Mouse (Mus musculus): ENCODE data around the gene Rtraf.

Rtraf gene

DNA sequence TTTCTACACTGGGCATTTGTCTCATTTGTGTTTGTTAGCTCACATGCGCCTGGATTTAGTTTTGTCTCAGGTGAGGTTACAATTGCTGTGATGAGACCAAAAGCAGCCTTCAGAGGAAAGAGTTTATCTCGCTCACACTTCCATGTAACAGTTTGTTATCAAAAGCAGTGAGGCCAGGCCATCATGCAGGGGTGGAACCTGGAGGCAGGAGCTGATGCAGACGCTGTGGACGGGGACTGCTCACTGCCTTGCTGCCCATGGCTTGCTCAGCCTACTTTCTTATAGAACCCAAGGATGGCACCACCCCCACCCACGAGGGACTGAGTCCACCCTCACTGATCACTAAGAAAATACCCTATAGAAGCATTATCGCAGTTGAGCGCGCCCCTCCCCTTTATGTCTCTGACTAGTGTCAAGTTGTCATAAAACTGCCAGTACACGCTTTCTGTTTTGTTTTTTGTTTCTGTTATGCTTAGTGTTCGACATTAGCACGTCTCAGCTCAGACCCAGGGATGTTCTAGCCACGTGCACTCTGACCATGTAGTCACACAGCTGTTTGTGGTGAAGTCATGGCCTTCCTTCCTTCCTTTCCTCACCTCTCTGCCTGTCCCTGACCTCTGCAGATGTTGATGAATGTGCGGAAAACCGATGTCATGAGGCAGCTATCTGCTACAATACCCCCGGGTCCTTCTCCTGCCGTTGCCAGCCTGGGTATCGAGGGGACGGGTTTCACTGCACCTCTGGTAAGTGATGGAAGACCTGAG is 26.9 kb downstream of the Rtraf start:
- no peak for DNase-seq

DNA sequence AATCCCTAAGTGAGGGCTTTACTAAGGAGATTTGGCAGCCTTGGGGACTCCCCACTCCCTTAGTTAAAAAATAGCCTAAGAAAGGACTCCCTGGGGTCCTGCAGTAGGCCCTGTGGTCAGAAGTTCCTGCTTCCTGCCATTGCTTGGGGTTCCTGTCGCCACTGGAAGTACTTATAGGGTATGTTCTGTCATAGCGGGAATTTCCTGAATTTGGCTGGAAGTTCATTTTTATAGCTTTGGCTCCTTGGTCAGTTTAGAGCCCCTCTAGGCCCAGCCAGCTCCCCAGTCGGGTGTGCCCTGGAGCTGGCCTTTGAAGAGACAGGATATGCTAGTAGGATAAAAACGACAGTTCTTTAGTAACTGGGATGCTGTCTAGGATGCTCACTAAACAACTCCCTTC is 28.7 kb downstream of the Rtraf start:
- DNase-seq: no peak

DNA sequence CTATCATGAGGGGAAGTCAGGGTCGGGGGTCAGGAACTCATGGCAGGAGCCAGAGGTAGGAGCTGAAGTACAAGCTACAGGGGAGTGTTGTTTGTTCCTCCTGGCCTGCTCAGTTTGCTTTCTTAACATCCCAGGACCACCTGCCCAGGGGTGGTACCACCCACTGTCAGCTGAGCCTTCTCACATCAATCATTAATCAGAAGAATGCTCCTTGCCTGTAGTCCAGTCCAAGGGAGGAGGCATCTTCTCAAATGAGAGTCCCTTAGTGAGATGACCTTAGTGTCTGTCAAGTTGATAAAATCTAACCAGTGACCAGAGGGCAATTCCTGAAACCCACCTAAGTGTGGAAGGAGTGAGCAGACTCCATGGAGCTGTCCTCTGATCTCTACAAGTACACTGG is 35.2 kb downstream of the Rtraf start:
- no peak for DNase-seq

DNA sequence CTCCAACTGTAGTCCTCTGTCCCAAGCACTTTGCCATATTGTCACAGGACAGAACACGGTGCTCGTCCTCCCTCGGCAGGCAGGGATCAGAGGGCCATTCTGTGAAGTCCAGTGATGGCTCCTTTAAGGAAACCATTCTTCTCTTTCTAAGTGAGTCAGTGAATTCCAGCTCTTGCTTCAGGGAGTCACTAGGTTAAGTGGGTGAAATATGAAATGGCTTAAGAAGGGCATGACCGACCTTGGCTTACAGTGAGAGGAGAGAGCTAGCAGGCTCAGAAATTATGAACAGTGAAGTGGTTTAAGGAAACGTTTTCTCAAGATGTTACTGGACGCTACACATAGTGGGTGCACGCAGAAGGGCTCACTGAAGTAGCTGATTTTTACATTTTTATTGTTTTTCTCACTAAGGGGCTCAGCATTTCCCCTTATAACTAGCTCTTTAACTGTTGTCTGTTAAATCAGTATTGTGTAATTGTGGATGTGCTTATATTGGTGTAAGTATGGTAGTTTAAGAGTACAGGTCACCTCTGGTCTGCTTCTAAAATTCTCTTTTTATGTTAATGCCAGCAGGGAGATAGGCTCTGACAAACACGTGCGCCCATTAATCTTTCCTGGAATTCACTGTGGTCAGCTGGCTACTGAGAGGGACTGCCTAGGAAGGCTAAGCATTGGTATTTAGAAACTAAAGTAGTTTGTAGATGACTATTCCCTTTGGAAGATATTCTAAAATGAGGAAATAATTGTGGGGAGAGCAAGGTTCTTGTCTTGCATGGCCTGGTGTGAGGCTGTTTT is 37.6 kb downstream of the Rtraf start:
- no peak for DNase-seq

DNA sequence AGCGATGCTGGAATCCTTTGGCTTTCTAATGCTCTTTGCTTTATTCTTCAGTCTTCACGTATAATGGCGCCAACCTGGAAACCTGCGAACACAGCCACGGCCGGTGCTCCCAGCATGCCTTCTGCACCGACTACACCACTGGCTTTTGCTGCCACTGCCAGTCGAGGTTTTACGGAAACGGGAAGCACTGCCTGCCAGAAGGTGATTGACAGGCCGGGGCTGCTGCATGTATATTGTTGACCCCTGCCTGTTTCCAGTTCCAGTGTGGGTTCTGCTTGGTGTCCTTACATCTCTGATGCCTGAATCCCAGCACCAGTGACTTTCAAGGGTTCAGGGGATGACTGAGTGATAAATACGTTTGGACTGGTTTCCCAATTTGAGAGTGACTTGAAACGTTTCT is 45.7 kb downstream of the Rtraf start:
- DNase-seq: no peak

DNA sequence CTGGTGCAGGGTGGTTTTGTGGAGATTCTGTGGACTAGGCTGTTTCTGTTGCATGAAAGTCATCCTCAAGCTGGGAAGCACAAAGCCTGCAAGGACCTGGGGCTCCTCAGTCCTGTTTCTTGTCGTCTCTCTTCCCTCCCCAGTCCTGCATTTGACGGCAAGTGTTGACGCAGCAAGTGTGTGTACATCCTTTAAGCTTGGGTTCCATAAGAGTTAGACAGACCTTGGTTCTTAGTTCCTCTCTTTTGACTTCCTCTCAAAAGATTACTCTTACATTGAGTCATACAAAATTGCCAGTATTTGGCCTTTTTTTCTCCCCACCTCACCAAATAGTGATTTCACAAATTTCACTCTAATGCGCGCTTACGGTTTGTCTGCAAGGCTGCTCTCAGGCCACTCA is 46.3 kb downstream of the Rtraf start:
- DNase-seq: no peak

DNA sequence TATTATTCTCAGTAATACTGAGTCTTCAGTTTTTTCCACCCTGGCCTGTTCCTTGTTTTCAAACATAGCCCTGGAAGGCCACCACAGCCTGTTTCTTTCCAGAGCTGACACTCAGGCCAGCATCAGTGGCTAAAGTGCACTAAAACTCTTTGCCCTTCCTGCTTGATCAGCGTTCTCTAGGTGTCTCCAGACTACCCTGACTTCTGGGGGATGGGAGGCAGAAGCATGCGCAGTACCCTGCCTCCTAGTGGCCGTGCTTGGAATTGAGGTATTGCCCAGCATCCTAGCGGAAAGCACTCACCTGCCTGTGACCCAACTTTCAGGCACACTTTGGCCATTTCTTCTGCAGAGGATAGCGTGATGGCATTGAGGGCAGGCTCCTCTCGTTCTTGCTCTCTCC is 46.7 kb downstream of the Rtraf start:
- DNase-seq: peak; percentile 84

DNA sequence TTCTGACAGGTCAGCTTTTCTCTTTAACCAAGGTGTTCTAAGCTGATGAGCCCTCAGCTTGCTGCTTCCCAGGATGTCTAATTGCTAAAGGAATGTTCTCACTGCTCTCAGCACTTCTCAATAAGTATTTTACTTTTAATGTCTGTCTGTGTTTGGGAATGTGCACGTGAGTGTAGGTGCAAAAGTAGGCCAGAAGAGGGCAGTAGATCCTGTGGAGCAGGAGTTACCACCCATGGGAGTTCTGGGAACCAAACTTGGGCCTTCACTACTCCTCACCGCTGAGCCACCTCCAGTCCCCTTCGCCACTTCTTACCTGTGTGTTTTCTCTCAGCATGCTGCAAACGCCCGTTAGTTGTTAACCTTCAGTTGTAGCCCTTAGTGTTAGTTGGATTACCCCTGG is 47.4 kb downstream of the Rtraf start:
- DNase-seq: no peak

DNA sequence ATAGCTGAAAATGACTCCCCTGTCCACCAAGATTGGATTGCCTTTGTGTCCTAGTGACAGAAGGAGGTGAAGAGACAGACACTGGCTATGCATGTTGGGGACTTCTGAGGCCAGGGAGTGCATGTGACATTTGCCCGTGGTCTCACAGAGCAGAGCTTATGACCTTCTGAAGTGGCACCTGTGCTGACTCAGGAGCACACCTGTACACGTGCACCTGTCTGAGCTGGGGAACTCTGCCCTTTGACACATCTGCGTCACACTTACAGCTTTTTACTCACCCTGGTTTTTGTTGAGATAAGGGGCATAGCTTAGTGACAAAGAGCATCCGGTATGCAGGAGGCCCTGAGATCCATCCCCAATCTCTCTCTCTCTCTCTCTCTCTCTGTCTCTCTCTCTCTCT is 48.1 kb downstream of the Rtraf start:
- DNase-seq: no peak

DNA sequence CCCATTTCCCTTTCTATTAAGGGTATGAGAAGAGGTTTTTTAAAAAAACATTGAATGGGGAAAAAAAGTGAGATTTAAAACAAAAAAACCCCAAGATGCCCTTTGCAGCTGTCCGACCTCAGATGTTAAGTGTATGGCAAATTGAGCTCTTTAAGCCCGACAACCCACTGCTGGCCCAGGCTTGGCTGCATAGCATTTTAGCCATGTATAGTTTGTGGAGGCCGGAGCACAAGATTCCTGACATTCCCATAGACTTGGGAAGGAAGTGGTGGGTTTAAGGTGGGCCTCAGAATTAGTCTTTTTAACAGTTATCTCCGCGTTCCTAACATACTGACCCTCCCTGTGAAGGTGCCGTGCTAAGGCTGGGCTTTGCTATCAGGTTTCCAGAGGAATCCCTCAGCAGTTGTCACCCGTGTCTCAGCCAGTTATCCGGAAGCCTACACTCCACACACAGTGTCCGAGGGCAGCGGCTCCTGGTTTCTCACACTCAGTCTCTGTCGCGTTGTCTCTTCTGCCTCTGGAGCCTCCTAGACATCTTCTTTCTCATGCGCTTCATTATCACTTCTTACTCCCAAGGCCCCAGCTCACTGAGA is 49.5 kb downstream of the Rtraf start:
- no peak for DNase-seq

DNA sequence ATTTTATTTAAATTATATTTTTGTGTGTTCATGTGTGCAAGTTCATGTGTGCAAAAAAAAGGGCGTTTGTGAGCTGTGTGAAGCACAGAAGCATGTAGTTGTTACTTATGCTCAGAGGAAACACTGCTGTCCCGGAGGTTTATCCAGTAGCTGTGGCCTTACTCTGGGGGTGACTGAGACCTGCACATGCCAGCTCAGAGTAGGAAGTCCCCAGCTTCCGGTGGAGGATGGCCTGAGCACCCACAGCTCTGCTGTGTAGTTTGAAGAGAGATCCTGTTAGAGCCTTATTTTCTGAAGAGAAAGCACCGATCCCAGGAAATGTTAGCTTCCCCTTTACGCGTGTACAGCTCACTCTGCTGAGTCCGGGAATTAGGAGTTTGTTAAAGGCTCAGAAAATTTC is 52.5 kb downstream of the Rtraf start:
- no peak for DNase-seq

DNA sequence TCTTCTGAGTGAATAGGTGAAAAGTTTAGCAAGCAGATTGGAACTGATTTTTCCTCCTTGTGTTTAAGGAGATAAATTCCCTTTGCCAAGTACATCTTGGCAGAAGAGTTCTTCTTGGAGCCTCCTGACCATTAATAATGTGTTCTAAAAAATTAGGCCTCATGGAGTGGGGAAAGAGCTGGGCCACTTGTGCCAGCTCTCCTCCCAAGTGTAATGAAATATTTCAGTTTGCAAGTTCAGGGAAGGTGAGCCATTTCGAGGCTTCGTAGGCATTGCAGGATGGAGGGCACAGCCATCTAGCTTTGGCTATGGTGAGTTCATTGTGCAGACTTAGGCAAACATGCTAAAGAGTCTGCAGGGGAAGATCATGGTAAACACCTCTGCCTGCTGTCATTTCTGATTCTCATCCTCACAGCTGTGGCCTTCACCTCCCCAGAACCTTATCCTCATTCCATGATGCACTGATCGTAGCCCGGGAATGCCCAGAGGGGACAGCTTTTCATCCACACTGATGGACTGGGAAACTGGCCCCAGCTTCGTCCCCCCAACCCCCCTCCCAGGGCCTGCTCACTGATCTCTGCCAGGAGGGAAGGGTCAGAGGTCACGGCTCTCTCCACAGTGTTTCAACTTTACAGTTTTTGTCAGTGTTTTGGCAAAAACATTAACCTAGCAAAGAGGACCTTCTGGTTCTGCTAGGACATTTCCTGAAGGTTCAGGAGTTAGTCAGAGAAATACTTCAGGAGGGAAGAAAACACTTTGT is 54.0 kb downstream of the Rtraf start:
- DNase-seq: peak; percentile 54

DNA sequence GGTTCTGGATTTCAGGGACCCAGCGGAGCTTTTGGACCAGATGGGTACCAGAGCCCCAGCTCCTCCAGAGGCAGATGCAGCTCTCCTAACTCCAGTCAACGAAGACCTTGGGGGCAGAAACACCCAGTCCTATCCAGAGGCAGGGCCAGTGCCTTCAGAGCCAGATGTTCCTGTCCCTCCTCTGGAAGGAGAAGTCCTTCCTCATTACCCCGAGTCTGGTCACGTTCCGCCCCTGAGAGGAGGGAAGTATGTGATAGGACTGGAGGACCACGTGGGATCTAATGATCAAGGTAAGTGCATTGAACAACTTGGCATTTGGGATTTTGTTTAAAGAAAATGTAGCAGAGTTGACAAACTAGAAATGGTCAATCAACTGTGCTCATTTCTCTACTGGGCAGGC is 55.0 kb downstream of the Rtraf start:
- DNase-seq: no peak

DNA sequence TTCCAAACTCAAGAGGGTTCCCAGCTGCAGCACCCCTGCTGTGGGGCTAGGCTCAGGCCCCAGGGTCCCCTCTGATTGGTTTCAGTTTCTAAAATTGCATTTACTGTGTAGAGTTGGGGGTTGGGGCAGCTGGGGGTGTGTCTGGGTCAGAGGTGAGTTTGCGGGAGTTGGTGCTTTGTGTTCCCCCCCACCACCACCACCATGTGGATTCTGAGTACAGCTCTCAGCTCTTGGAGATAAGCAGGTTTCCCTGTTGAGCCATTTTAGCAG is 57.3 kb downstream of the Rtraf start:
- DNase-seq: no peak

DNA sequence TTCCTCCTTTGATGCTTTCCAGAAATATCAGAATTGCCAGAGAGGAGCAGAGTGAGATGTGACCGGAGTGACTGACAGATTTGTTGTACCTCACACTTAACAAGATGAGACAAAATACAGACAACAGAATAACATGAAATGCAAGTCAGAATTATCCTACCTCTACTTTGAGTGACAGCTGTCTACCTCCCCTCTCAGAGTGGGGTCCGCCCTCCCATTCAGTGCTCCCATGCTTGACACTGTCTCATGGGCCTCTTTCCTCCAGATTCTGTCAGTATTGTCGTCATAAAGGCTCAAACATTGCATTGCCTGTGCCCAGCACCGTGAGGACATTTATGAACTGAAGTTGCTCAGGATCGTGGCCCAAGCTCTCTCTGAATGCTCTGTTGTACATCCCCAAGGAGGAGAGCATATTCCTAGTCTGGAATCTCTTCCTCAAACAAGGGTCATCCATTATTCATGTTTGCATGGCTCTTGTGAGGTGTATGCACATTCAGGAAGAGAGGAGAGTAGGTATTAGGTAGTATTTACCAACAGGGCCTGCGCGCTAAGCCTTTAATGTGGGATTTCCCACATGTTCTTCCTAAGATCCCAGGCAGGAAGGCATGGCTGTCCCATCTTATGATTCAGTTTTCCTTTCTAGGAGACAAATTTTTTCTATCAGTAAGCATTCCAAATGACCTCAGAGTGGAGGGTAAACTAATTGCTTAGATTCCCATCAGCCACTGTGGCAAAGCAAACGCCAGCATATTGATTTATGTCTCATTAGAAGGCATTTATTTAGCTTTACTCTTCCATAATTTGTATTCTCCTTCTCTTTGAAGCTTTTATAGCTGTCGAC is 57.9 kb downstream of the Rtraf start:
- DNase-seq: peak; percentile 49

DNA sequence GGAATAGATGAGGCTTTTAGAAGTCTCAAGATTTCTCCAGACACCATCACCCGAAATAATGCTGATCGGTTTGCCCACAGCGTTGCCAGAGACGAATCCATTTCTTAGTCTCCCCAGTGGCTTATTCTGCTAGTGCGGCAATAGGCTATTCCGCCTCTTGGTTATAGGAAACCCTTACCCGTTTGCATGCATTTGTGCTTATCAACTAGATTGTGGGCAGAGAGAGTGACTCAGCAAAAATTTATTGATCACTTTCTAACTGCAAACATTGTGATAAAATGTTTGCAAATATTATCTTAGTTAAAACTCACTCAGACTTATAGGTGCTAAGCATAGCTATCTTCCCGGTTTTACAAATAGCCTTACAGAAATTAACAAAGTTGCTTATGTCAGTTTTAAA is 59.3 kb downstream of the Rtraf start:
- DNase-seq: no peak

DNA sequence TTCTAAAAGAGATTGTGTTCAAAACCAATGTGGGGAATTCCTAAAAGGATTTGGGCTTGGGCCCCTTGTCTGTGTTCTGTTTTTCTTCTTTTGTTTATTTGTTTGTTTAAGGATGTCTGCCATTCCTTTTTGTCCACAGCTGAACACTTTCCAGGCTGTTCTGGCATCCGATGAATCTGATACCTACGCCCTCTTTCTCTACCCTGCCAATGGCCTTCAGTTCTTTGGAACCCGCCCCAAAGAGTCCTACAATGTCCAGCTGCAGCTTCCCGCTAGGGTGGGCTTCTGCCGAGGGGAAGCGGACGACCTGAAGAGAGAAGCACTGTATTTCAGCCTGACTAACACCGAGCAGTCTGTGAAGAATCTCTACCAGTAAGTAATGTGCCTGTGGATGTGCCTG is 60.1 kb downstream of the Rtraf start:
- peak; percentile 32 for DNase-seq

DNA sequence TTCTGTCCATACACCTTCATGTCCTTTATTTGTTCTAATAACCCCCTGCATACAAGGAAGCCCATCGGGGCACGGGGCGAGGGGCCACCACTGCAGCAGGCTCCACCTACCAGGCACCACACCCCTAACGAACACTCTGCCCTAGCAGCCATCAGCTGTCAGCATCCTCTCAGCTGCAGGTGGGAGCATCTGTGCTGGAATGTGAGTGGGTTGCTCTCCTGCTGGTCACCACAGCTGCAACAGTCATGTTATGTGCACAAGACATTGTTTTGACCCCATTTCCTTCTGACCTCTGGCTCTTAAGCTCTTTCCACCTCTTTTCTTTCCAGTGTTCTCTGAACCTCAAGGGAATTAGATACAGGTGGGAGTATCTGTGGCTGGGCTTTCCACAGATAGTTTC is 61.6 kb downstream of the Rtraf start:
- no peak for DNase-seq
